Mouse (Mus musculus) gastrocnemius, postnatal 10 days (tissue): ENCODE results near the gene Rora. TPM values are rescaled to one million over a fixed set of nuclear protein-coding genes. Genes with fewer than 3 reads are reported as not detected.

Experiments used
- DNase-seq: peaks from one replicate; pipeline ENCODE4 v3.0.0; 2021; ENCODE audit warnings: mixed read lengths
- total RNA-seq, 2 experiments: library from RNA; stranded (reverse); gene quantifications; 2 replicates each; pipeline ENCODE4 v1.2.3; 2021

The Rora gene
- total RNA-seq, 2 experiments from 2014 or later: 56.0 to 63.5 TPM

DNA sequence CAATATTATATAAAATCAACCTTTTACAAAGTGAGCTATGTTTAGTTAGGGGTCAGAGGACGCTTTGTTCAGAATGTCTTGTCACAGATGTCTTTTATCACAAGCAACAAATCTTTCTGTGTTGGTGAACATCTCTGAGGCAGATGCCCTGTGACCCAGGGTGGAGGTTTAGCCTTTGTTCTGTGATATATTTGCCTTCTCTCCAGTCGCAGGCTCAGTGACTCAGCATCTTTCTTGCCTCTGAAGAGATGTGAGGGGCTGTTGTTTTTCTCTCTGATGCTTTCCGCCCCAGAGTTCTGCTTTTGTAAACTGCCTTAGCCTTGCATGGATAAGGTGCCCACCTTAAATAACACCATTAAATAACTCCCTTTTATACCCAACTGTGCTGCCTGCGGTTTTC, 488.3 kb downstream of the Rora start:
- DNase-seq: no peak

DNA sequence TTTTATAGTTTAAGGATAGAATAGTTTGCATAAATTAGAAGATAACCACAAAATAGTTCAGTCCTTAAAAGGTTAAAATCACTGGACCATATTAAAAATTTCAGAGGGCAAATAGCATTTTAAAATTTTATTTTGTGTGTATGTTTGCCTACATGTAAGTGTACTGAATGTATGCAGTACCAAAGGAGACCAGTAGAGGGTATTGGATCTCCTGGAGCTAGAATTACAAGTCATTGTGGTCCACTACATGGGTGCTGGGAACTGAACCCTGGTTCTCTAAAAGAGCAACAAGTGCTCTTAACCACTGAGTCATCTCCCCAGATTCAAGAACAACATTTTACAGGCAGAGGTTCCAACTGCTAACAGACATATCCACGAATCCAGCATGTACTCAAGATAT, 493.4 kb downstream of the Rora start:
- no peak for DNase-seq

DNA sequence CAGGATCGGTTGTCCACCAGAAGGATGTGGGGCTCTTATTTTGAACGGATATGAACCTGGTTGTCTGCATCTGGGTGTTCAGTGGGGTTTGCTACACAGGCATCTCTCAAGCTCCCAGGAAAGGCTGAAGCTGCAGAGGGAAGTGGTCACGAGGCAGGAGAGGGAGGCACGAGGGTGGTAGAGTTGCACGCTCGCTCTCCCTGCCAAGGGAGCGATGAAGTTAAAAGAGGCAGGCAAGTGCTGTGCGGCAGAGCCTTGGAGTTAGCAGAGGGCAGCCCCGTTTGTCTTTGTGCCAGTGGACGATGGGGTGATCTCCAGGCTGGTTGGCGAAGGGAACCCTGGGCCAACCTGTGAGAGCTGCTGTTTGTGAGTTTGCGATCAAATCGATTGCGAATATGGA, 496.6 kb downstream of the Rora start:
- peak; percentile 30 for DNase-seq

DNA sequence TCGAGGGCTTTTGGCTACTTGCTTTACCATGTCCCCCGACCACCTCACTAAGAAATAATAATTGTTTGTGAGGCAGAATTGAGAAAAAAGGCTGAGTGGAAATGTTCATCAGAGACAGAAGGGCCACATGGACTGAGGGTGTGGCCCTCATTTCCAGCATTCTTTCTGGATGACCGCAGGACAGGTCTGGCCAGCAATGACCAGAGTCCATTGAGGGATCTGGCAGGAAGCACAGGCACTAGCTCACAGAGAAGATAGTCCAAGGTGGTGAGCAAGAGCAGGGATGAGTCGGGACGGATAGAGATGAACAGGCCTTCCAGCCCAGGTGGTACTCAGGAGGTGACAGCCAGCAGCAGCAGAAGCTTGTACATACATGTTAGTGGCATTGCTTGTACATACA, 501.1 kb downstream of the Rora start:
- no peak for DNase-seq

- no peak for DNase-seq
These were observed 502.4 kb downstream of the Rora start for GRCm38 (mm10) chr9:69155836-69156595.

DNA sequence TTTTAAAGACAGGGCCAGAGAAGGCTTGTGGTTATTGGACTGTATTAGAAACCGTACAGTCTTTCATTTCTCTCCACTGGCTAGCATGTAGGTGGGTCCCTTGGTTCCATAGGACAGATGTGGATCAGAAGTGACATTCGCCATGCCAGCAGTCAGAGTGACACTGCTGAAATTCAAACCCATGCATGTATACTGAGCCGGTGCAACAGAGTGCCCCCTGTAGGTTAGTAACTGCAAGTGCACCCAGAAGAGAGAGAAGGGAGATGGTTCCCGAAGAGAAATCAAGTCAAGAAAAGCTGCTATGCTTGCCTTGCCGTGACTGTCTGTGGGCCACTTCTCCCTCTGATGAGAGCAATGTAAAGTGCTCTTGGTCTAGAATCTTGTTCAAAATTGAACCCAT, 507.2 kb downstream of the Rora start:
- no peak for DNase-seq

DNA sequence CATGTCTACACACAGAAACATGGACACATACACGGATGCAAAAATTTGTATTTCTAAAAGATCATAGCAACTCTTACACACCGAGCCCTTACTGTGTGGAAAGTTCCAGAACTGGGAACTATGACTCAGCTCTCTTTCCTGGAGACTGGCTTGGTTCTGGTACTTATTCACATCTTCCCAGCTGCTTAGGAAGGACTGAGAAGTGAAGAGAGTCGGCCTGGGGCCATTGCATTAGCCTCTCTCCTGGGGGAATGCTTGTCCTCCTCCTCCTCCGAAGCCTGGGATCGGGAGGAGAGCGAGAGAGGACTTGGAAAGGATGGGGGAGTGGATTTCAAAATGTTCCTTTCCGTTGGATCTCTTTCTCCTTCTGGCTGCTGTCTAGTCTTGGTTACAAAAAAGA, 511.1 kb downstream of the Rora start:
- DNase-seq: peak; percentile 36

DNA sequence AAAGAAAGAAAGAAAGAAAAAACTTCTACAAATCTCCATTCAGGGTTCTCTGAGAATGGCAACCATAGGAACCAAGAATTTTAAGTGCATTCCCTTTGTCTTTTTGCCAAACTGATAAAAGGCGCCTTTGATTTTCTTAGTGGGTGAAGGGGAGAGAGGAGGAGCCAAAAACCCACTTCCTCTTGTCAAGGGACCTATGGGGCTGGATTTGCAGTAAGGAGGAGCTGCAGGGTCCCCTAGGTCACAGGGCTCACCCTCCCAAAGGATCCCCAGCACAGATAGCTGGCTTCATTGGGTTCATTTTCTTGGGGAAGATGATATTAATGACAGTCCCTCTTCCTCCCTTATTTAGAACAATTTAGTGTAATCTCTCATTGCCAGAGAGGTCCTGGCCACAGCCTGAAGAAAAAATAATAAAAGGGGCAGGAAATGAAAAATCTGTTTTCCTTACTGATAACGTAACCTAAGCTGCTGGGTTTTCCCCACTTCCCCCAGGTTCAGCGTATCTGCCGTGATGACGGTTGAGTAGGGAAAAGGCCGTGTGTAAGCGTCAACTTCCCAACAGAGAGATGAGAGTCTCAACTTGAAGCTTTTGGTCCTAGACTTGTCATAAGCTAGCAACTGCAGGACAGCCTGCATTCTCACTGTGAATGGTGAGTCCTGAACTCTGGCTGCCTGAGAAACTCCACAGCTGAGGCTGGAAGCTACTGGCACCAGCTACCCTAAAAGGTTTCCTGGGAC, 511.7 kb downstream of the Rora start:
- DNase-seq: no peak

GRCm38 (mm10) chr9:69174061-69174460, 520.5 kb downstream of the Rora start:
- DNase-seq: no peak

- no peak for DNase-seq
These were observed 521.0 kb downstream of the Rora start for GRCm38 (mm10) chr9:69174527-69175116.

GRCm38 (mm10) chr9:69176988-69177387, 523.4 kb downstream of the Rora start:
- DNase-seq: no peak

GRCm38 (mm10) chr9:69179224-69179623, 525.6 kb downstream of the Rora start:
- DNase-seq: no peak

GRCm38 (mm10) chr9:69180961-69181360, 527.4 kb downstream of the Rora start:
- no peak for DNase-seq

GRCm38 (mm10) chr9:69181411-69181810, 527.8 kb downstream of the Rora start:
- DNase-seq: no peak

DNA sequence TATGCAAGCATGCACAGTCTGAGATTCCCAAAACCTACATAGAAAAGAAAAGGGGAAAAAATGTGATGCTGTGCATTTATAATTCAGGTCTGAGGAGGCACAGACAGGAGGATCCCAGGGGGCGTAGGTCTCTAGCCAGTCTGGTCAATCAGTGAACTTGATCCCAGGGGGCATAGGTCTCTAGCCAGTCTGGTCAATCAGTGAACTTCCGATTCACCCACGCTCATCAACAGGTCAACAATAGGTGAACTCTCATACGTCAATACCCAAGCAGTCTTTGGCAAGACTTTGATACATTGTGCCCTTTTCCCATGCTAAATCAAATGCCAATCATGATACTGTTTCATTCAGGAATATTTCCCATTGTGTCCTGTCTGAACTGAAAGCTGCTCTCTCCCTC, 530.3 kb downstream of the Rora start:
- DNase-seq: no peak

GRCm38 (mm10) chr9:69190726-69191125, 537.1 kb downstream of the Rora start:
- no peak for DNase-seq

- DNase-seq: no peak
These were observed 538.9 kb downstream of the Rora start for GRCm38 (mm10) chr9:69192446-69192845.

DNA sequence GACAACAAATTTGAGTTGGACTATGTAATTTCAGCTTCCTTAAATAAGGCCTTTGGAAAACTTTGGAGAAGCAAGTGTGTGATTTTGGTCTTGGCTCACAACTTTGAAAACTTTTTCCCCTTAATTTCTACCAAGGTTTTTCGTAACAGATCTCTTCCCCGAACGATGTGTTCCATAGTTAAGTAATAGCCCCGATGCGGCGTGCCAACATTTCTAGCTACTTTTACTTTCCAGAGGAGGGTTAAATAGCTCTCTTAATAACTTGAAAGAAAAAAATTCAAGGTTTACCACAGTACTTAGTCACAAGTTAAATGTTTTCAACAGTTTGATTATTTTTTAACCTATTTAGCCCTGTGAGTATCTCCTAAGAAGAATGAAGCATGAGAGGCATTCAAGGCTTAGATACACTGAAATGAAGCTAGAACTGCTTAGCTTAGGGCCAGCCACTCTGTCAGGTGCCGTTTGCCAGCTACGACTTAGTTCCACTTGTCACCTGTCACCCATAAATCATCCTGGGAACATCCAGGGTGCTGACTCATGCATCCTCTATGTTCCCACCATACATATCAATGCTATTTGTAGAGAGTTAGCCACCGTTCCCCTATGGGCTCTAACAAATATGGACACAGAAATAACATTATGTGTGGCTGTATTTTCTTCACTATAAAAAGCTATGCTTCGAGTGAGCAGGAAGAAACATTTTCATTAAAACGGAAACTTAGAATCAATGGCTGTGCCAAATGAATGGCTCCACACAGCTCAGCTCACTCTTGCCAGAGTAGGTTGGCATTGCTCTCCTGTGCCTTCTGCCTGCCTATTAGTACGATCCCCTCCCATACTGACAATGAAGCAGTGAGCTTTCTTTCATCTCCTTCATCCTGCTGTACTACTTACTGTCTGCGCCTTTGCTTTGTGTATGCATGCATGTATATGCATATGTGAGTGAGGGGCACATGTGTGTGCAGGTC, 541.3 kb downstream of the Rora start:
- DNase-seq: peak; percentile 30

DNA sequence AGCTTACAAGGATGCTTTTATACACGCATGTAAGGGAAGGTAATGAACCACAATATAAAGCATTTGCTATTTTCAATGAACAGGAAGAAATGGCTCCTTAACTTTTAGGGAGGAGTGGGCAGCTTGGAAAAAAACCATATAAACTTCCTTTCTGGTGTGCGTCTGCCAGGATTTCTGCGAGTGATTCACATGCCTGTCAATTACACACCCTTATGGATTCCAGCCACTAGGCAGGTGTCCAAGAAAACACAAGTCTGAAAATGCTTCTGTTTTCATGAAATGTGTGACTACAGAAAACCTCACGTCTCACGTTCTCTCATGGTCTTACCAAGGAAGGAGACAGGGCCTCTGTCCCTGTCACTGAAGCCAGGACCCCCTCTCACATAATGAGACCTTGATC, 560.2 kb downstream of the Rora start:
- DNase-seq: peak; percentile 26

DNA sequence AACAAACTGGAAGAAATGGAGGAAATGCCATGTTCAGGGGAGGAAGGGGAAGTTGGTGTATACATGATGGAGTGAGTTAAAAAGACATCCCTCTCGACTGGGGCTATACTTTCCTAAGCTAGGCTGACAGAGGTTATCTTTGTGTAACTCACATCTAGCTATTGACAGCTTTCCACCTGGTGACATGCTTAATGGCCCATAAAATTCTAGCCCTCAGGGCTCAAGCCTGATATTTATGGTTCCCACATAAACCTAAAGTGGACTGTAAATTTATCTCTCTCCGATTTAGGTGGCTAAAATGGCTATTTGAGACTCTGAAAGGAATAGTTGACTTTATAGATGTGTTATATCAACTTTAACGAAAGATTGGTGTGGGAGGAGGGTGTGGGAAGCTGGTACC, 571.3 kb downstream of the Rora start:
- DNase-seq: no peak

GRCm38 (mm10) chr9:69226424-69226823, 572.8 kb downstream of the Rora start:
- no peak for DNase-seq

DNA sequence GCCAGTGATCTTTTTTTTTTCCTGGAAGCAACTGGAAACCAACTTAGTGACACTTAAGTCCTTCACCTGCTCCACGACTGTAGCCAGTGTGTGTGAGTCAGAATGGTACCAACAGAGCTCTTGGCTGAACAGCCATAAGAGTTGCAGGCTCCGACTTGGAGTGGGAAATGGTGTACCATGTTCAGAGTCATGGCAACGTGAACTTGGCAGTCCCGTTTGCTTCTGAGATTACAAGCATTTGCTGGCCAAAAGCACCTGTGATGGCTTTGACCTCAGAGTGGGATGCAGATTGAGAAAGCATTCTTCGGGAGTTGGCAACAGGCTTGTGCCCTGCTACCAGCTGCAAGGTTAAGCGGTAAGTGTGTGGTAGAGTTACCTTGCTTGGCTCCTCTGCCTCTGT, 574.2 kb downstream of the Rora start:
- peak; percentile 20 for DNase-seq
